Mouse (Mus musculus): ENCODE measurements at regions not wholly inside any gene's neighbourhood (a gene's known extent, or its start where the extent isn't known, plus 50 kb on each side); places are given as distances from the start of the nearest gene placed in this dataset.

DNA sequence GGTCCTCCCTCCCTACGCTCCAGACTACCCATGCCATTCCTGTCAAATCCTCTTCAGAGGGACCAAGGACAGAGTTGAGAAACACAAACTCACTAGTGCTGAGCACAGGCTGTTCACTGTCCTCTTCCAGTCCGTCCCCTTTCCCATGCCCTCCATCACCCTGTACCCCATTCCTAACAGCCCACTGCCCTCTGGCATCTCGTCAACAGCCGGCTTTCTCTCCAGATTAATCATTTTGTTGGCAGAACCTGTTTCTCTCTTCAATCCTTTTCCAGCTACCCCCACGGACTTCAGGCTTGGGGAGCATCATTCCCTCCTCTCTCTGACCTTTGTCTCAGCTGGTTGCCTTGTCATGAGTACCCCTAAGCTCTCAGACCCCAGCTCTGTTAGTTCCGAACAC is 99.2 kb upstream of the Grik3 start:
- no peak for TF ChIP-seq POLR2A (IDR thresholded peaks at IDR 0.05; ENCODE audit: borderline replicate concordance, extremely low read depth, low read depth, low read length)
- no peak for TF ChIP-seq CTCF (IDR thresholded peaks at IDR 0.05; ENCODE audit: insufficient read depth, low read length)
